Mouse (Mus musculus) limb, embryonic 14.5 days (tissue): Measurements from ENCODE around the gene Frmd6. TPM values are rescaled to one million over a fixed set of nuclear protein-coding genes. Genes with fewer than 3 reads are reported as not detected.

Source experiments
- ATAC-seq: fragments of 200-750 bp; cut with Nextera tagmentation; 2 replicates; pipeline ENCODE4 v1.8.0; 2017; ENCODE audit warnings: low read depth, moderate number of reproducible peaks, moderate TSS enrichment; ENCODE audit not compliant: low FRiP score
- DNase-seq: peaks from one replicate; pipeline ENCODE4 v3.0.0-alpha.2; 2015; ENCODE audit warnings: low spot score
- H3K27ac ChIP-seq: fragments of 300-500 bp; sonication (generic); replicated peaks from 2 replicates; pipeline ENCODE4 v1.5.1; 2014; ENCODE audit warnings: low read depth, mild to moderate bottlenecking, low read length, moderate library complexity, mixed read lengths
- H3K27me3 ChIP-seq: fragments of 300-500 bp; sonication (generic); 2 replicates; pipeline ENCODE4 v1.6.1; 2014; ENCODE audit warnings: low read length, mixed read lengths; ENCODE audit not compliant: control insufficient read depth, insufficient read depth
- H3K36me3 ChIP-seq: fragments of 300-500 bp; sonication (generic); 2 replicates; pipeline ENCODE4 v1.6.1; 2014; ENCODE audit warnings: mild to moderate bottlenecking, low read length, moderate library complexity, mixed read lengths; ENCODE audit not compliant: control insufficient read depth, insufficient read depth
- H3K4me1 ChIP-seq: fragments of 300-500 bp; sonication (generic); 2 replicates; pipeline ENCODE4 v1.6.1; 2014; ENCODE audit warnings: antibody characterized with exemption, low read length, mixed read lengths; ENCODE audit not compliant: control insufficient read depth, insufficient read depth
- H3K4me2 ChIP-seq: fragments of 300-500 bp; sonication (generic); replicated peaks from 2 replicates; pipeline ENCODE4 v1.6.1; 2014; ENCODE audit warnings: low read depth, mild to moderate bottlenecking, low read length, moderate library complexity; ENCODE audit not compliant: severe bottlenecking
- H3K4me3 ChIP-seq: fragments of 300-500 bp; sonication (generic); replicated peaks from 2 replicates; pipeline ENCODE4 v1.5.1; 2014; ENCODE audit warnings: low read length
- H3K9ac ChIP-seq: fragments of 300-500 bp; sonication (generic); 2 replicates; pipeline ENCODE4 v1.6.1; 2014; ENCODE audit warnings: mild to moderate bottlenecking, low read depth, low read length, moderate library complexity; ENCODE audit not compliant: severe bottlenecking
- H3K9me3 ChIP-seq: fragments of 300-500 bp; sonication (generic); 2 replicates; pipeline ENCODE4 v1.6.1; 2016; ENCODE audit warnings: low read length; ENCODE audit not compliant: control insufficient read depth
- POLR2A ChIP-seq: fragments of 200-500 bp; IDR thresholded peaks from 2 replicates; pipeline ENCODE4 v1.8.0; 2012; ENCODE audit warnings: inconsistent platforms, mild to moderate bottlenecking, moderate library complexity, borderline replicate concordance; ENCODE audit not compliant: insufficient read depth, insufficient read length; ENCODE audit errors: extremely low read depth
- WGBS: fragments of 180-500 bp; shearing (Covaris S2); extraction: QIAGEN DNeasy Blood & Tissue Kit; methylation state at CpG from one replicate; pipeline ENCODE4 v1.1.7; 2014; 5-methylcytosine and 5-hydroxymethylcytosine counted together
- polyA plus RNA-seq, 2 experiments: library from polyadenylated mRNA; depleted of rRNA in 1 of 2; stranded (reverse) in 1 of 2; unstranded in 1 of 2; fragments of >200 nt; fragmentation: Nextera tagmentation in 1 of 2; extraction: Ambion mirVana in 1 of 2; gene quantifications; 2 replicates each; pipeline versions ENCODE4 v1.2.1 to v1.2.3; 2012 to 2014

Frmd6 gene
- polyA plus RNA-seq, 2 experiments, result 48.6 to 64.9 TPM

DNA sequence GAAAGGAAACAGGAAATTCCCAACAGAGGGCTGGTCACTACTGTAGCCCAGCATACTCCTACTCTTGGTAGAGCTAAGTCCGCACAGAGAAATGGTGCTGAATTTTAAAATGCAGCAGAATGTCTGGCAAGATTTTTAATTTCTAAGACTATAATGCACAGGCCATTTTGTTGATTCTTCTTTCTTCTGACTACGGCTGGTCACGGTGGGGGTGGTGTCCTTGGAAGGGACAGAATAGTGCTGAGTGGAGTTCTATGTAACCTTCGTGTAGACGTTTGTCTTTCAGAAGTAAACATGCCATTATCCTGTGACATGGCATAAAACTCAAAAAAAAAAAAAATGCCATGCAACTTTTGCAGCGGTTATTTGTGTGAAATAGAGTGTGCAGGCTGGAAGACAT, 32.0 kb upstream of the Frmd6 start:
- 90% methylated on average over 6 of the region's 6 CpGs for whole genome bisulfite sequencing
- H3K4me3 ChIP-seq, result no peak overlapping the region

GRCm38 (mm10) chr12:70794543-70795388, 30.5 kb upstream of the Frmd6 start:
- WGBS, result 52% methylated on average over 16 of the region's 16 CpGs

More for the DNA sequence above, 32.0 kb upstream of the Frmd6 start:
- H3K9ac ChIP-seq, result no peak overlapping the region
- DNase-seq, result no peak
- ATAC-seq, result no peak
- H3K27ac ChIP-seq, result no peak overlapping the region
- peaks cover 5% of the 10 kb centered on the region; the same call in 1 of the 2 replicates for H3K4me1 ChIP-seq
- H3K9me3 ChIP-seq, result no peaks in the 10 kb centered on the region
- no peak for TF ChIP-seq POLR2A
- no peaks in the 10 kb centered on the region for H3K27me3 ChIP-seq
- H3K4me2 ChIP-seq, result no peak overlapping the region
- no peaks in the 10 kb centered on the region for H3K36me3 ChIP-seq

GRCm38 (mm10) chr12:70795389-70795711, 30.0 kb upstream of the Frmd6 start:
- Histone ChIP-seq H3K4me1 (peaks cover 15% of the 10 kb centered on the region), H3K27ac (no peak overlapping the region), H3K9ac (no peak overlapping the region), H3K27me3 (no peaks in the 10 kb centered on the region), H3K36me3 (no peaks in the 10 kb centered on the region), H3K4me2 (no peak overlapping the region), H3K9me3 (no peaks in the 10 kb centered on the region), H3K4me3 (no peak overlapping the region)
- WGBS, result 87% methylated on average over 3 of the region's 3 CpGs
- TF ChIP-seq POLR2A, result no peak
- ATAC-seq (no peak), DNase-seq (no peak)

More at GRCm38 (mm10) chr12:70794543-70795388, 30.5 kb upstream of the Frmd6 start:
- H3K4me1 ChIP-seq, result peaks cover 15% of the 10 kb centered on the region
- no peak overlapping the region for H3K4me3 ChIP-seq
- peak; percentile 40 for DNase-seq
- no peaks in the 10 kb centered on the region for H3K9me3 ChIP-seq
- no peaks in the 10 kb centered on the region for H3K36me3 ChIP-seq
- no peak overlapping the region for H3K9ac ChIP-seq
- H3K27me3 ChIP-seq, result no peaks in the 10 kb centered on the region
- H3K4me2 ChIP-seq, result no peak overlapping the region
- 0 out of 2 replicates have a peak, but pooled peaks have one; percentile 34 for ATAC-seq
- H3K27ac ChIP-seq, result no peak overlapping the region
- TF ChIP-seq POLR2A, result no peak

GRCm38 (mm10) chr12:70798496-70798895, 26.8 kb upstream of the Frmd6 start:
- 47% methylated on average over 8 of the region's 8 CpGs for WGBS
- DNase-seq (no peak), ATAC-seq (no peak)
- no peak overlapping the region for H3K4me2 ChIP-seq
- no peak for TF ChIP-seq POLR2A
- H3K4me3 ChIP-seq, result no peak overlapping the region
- peaks cover 15% of the 10 kb centered on the region for H3K4me1 ChIP-seq
- no peaks in the 10 kb centered on the region for H3K36me3 ChIP-seq
- H3K27ac ChIP-seq, result no peak overlapping the region
- H3K9ac ChIP-seq, result no peak overlapping the region
- no peaks in the 10 kb centered on the region for H3K27me3 ChIP-seq
- no peaks in the 10 kb centered on the region for H3K9me3 ChIP-seq

GRCm38 (mm10) chr12:70799231-70800002, 25.9 kb upstream of the Frmd6 start:
- Histone ChIP-seq H3K4me3 (no peak overlapping the region), H3K4me2 (0 out of 2 replicates have a peak overlapping the region, but pooled peaks have one; percentile 14), H3K9me3 (no peaks in the 10 kb centered on the region), H3K4me1 (peaks cover 15% of the 10 kb centered on the region), H3K9ac (no peak overlapping the region), H3K36me3 (no peaks in the 10 kb centered on the region), H3K27me3 (no peaks in the 10 kb centered on the region), H3K27ac (0 out of 2 replicates have a peak overlapping the region, but pooled peaks have one; percentile 1)
- WGBS, result 35% methylated on average over 19 of the region's 19 CpGs
- DNase-seq (no peak), ATAC-seq (no peak; the same call in 1 of the 2 replicates)
- TF ChIP-seq POLR2A, result no peak
